15 mouse cellular contexts compared by ENCODE assay signal in genomic region chr2:157493240-157493639, GRCm38 (mm10).
DNase-seq lines count a peak whose midpoint lies in the region; ATAC-seq lines count a peak whose summit lies in the region.
"Had no signal": no experiment of that assay in that cellular context is flagged by ENCODE, and none has a peak within 500 bp of the region (broad histone marks: within the 10 kb centered on the region; RNA-seq: fewer than 3 reads in every experiment).

No protein-coding gene starts in this region.

- ATAC-seq in frontal cortex, adult (ENCODE audit: low TSS enrichment): peak; percentile 96
- ATAC-seq: intestine, embryonic 15.5 days had no signal

- DNase-seq in layer of hippocampus, adult 11-12 months (ENCODE audit: low spot score): peak; percentile 66
- no peak for DNase-seq in layer of hippocampus, postnatal 25 days (ENCODE audit: extremely low spot score in 1 of 2, low spot score in 1 of 2)
- peak; percentile 88 to 89 for DNase-seq in left cerebral cortex, adult 18-20 months (ENCODE audit: low spot score in 2 of 2)
- peak; percentile 66 for DNase-seq in right cerebral cortex, postnatal 14 days
- DNase-seq in kidney, postnatal 36 days: no peak
- DNase-seq in MN1 (ENCODE audit: low spot score): no peak
- DNase-seq in gastrocnemius, postnatal 4 days (ENCODE audit: low spot score in 2 of 2): no peak
- DNase-seq: adrenal gland, postnatal 25 days; cerebellum, adult 2 months; cerebellum, postnatal 36 days; heart, postnatal 10 days; lung, adult 2 months; lung, postnatal 36 days had no signal

Comparison
In these comparisons a context has a peak if more than half of its experiments do, and no peak if none do; other contexts are left out.
1. DNase-seq: peak in layer of hippocampus, adult 11-12 months (single experiment), left cerebral cortex, adult 18-20 months (2 of 2) and right cerebral cortex, postnatal 14 days (single experiment); none in layer of hippocampus, postnatal 25 days (0 of 2), kidney, postnatal 36 days (0 of 2), MN1 (single experiment) and gastrocnemius, postnatal 4 days (0 of 2).